Mouse (Mus musculus): ENCODE results near the gene Oas1a. TPM values are rescaled to one million over a fixed set of nuclear protein-coding genes. Genes with fewer than 3 reads are reported as not detected.
"Not testable (repeated sequence)": the region's sequence is repeated elsewhere in the genome, so short reads cannot be mapped to it uniquely, and the experiment has no call there.

Gene Oas1a
- polyA plus RNA-seq, 1 experiment from 2014 or later, result 3.1 TPM

- no peaks in the 10 kb centered on the region for H3K27me3 ChIP-seq (replicated peaks; ENCODE audit: insufficient read depth, low read length)
- no peak for TF ChIP-seq EP300 (IDR thresholded peaks at IDR 0.05)
- no peak for TF ChIP-seq CTCF (IDR thresholded peaks at IDR 0.05)
- no peaks in the 10 kb centered on the region for H3K4me1 ChIP-seq (ENCODE audit: insufficient read depth, low read depth, low read length)
- ATAC-seq (no peak), DNase-seq (ENCODE audit: low spot score) (no peak)
- no peak overlapping the region for H3K9ac ChIP-seq (replicated peaks; ENCODE audit: low read depth)
- no peak overlapping the region for H3K4me3 ChIP-seq (ENCODE audit: low read depth, low read length)
- no peaks in the 10 kb centered on the region for H3K9me3 ChIP-seq (ENCODE audit: low read length)
- WGBS, result 51% methylated on average over 7 of the region's 7 CpGs
- H3K4me2 ChIP-seq (replicated peaks; ENCODE audit: low read depth, low read length), result no peak overlapping the region
- no peaks in the 10 kb centered on the region for H3K36me3 ChIP-seq (ENCODE audit: insufficient read depth, low read length)
- no peak overlapping the region for H3K27ac ChIP-seq (ENCODE audit: low read length)
These were observed 1.0 kb upstream of the Oas1a start for GRCm38 (mm10) chr5:120908196-120908920.

- no peak for DNase-seq (ENCODE audit: low spot score)
- 92% methylated on average over 5 of the region's 5 CpGs for WGBS
- H3K4me3 ChIP-seq (ENCODE audit: low read depth, low read length), result no peak overlapping the region
These were observed 5.3 kb downstream of the Oas1a start for GRCm38 (mm10) chr5:120902056-120902455.

GRCm38 (mm10) chr5:120900666-120901065, 6.7 kb downstream of the Oas1a start:
- Histone ChIP-seq H3K27me3 (replicated peaks; ENCODE audit: insufficient read depth, low read length) (no peaks in the 10 kb centered on the region), H3K27ac (ENCODE audit: low read length) (no peak overlapping the region), H3K4me2 (replicated peaks; ENCODE audit: low read depth, low read length) (no peak overlapping the region), H3K9me3 (ENCODE audit: low read length) (no peaks in the 10 kb centered on the region), H3K9ac (replicated peaks; ENCODE audit: low read depth) (no peak overlapping the region), H3K4me3 (ENCODE audit: low read depth, low read length) (no peak overlapping the region), H3K36me3 (ENCODE audit: insufficient read depth, low read length) (no peaks in the 10 kb centered on the region), H3K4me1 (ENCODE audit: insufficient read depth, low read depth, low read length) (no peaks in the 10 kb centered on the region)
- TF ChIP-seq CTCF (IDR thresholded peaks at IDR 0.05) (no peak), EP300 (IDR thresholded peaks at IDR 0.05) (no peak)
- DNase-seq (ENCODE audit: low spot score) (no peak), ATAC-seq (no peak)
- WGBS, result 53% methylated on average over 1 of the region's 1 CpGs

More at GRCm38 (mm10) chr5:120902056-120902455, 5.3 kb downstream of the Oas1a start:
- no peaks in the 10 kb centered on the region for H3K9me3 ChIP-seq (ENCODE audit: low read length)
- no peaks in the 10 kb centered on the region for H3K4me1 ChIP-seq (ENCODE audit: insufficient read depth, low read depth, low read length)
- no peak overlapping the region for H3K4me2 ChIP-seq (replicated peaks; ENCODE audit: low read depth, low read length)
- no peaks in the 10 kb centered on the region for H3K36me3 ChIP-seq (ENCODE audit: insufficient read depth, low read length)
- no peak for TF ChIP-seq CTCF (IDR thresholded peaks at IDR 0.05)
- TF ChIP-seq EP300 (IDR thresholded peaks at IDR 0.05), result no peak
- no peak overlapping the region for H3K27ac ChIP-seq (ENCODE audit: low read length)
- no peak overlapping the region for H3K9ac ChIP-seq (replicated peaks; ENCODE audit: low read depth)
- no peak for ATAC-seq
- no peaks in the 10 kb centered on the region for H3K27me3 ChIP-seq (replicated peaks; ENCODE audit: insufficient read depth, low read length)

GRCm38 (mm10) chr5:120898726-120899125, 8.6 kb downstream of the Oas1a start:
- Histone ChIP-seq H3K4me3 (ENCODE audit: low read depth, low read length) (no peak overlapping the region), H3K4me1 (ENCODE audit: insufficient read depth, low read depth, low read length) (no peaks in the 10 kb centered on the region), H3K9me3 (ENCODE audit: low read length) (no peaks in the 10 kb centered on the region), H3K36me3 (ENCODE audit: insufficient read depth, low read length) (no peaks in the 10 kb centered on the region), H3K27ac (ENCODE audit: low read length) (no peak overlapping the region), H3K4me2 (replicated peaks; ENCODE audit: low read depth, low read length) (no peak overlapping the region), H3K9ac (replicated peaks; ENCODE audit: low read depth) (no peak overlapping the region), H3K27me3 (replicated peaks; ENCODE audit: insufficient read depth, low read length) (no peaks in the 10 kb centered on the region)
- no peak for TF ChIP-seq CTCF (IDR thresholded peaks at IDR 0.05)
- TF ChIP-seq EP300 (IDR thresholded peaks at IDR 0.05), result no peak
- ATAC-seq (no peak), DNase-seq (ENCODE audit: low spot score) (no peak)

- Histone ChIP-seq H3K9me3 (ENCODE audit: low read length) (no peaks in the 10 kb centered on the region), H3K4me1 (ENCODE audit: insufficient read depth, low read depth, low read length) (no peaks in the 10 kb centered on the region), H3K4me2 (replicated peaks; ENCODE audit: low read depth, low read length) (no peak overlapping the region), H3K27ac (ENCODE audit: low read length) (no peak overlapping the region), H3K9ac (replicated peaks; ENCODE audit: low read depth) (no peak overlapping the region), H3K4me3 (ENCODE audit: low read depth, low read length) (no peak overlapping the region), H3K36me3 (ENCODE audit: insufficient read depth, low read length) (no peaks in the 10 kb centered on the region), H3K27me3 (replicated peaks; ENCODE audit: insufficient read depth, low read length) (no peaks in the 10 kb centered on the region)
- WGBS, result 82% methylated on average over 6 of the region's 6 CpGs
- ATAC-seq (no peak), DNase-seq (ENCODE audit: low spot score) (no peak)
- TF ChIP-seq CTCF (IDR thresholded peaks at IDR 0.05) (no peak), EP300 (IDR thresholded peaks at IDR 0.05) (no peak)
These were observed 9.0 kb downstream of the Oas1a start for GRCm38 (mm10) chr5:120898307-120898706.

GRCm38 (mm10) chr5:120895231-120895900, 12.0 kb downstream of the Oas1a start:
- H3K36me3 ChIP-seq (ENCODE audit: insufficient read depth, low read length), result no peaks in the 10 kb centered on the region
- TF ChIP-seq EP300 (IDR thresholded peaks at IDR 0.05), result no peak
- TF ChIP-seq CTCF (IDR thresholded peaks at IDR 0.05), result no peak
- WGBS, result 85% methylated on average over 11 of the region's 11 CpGs
- no peak overlapping the region for H3K9ac ChIP-seq (replicated peaks; ENCODE audit: low read depth)
- no peaks in the 10 kb centered on the region for H3K9me3 ChIP-seq (ENCODE audit: low read length)
- H3K27ac ChIP-seq (ENCODE audit: low read length), result no peak overlapping the region
- H3K4me1 ChIP-seq (ENCODE audit: insufficient read depth, low read depth, low read length), result no peaks in the 10 kb centered on the region
- no peak for DNase-seq (ENCODE audit: low spot score)
- no peaks in the 10 kb centered on the region for H3K27me3 ChIP-seq (replicated peaks; ENCODE audit: insufficient read depth, low read length)
- H3K4me3 ChIP-seq (ENCODE audit: low read depth, low read length), result no peak overlapping the region
- H3K4me2 ChIP-seq (replicated peaks; ENCODE audit: low read depth, low read length), result no peak overlapping the region
- no peak for ATAC-seq

- not testable (repeated sequence) for ATAC-seq
These were observed 12.6 kb downstream of the Oas1a start for GRCm38 (mm10) chr5:120894692-120895091.

GRCm38 (mm10) chr5:120893866-120894265, 13.5 kb downstream of the Oas1a start:
- not testable (repeated sequence) for H3K27ac ChIP-seq (ENCODE audit: low read length); H3K9me3 ChIP-seq (ENCODE audit: low read length); ATAC-seq; H3K27me3 ChIP-seq (replicated peaks; ENCODE audit: insufficient read depth, low read length); H3K4me3 ChIP-seq (ENCODE audit: low read depth, low read length); DNase-seq (ENCODE audit: low spot score); H3K36me3 ChIP-seq (ENCODE audit: insufficient read depth, low read length); H3K4me1 ChIP-seq (ENCODE audit: insufficient read depth, low read depth, low read length); H3K4me2 ChIP-seq (replicated peaks; ENCODE audit: low read depth, low read length); H3K9ac ChIP-seq (replicated peaks; ENCODE audit: low read depth)
- WGBS, result 89% methylated on average over 4 of the region's 4 CpGs

More at GRCm38 (mm10) chr5:120894692-120895091, 12.6 kb downstream of the Oas1a start:
- H3K27ac ChIP-seq (ENCODE audit: low read length); H3K4me2 ChIP-seq (replicated peaks; ENCODE audit: low read depth, low read length); H3K27me3 ChIP-seq (replicated peaks; ENCODE audit: insufficient read depth, low read length); H3K4me3 ChIP-seq (ENCODE audit: low read depth, low read length); DNase-seq (ENCODE audit: low spot score); H3K36me3 ChIP-seq (ENCODE audit: insufficient read depth, low read length); H3K9ac ChIP-seq (replicated peaks; ENCODE audit: low read depth); H3K9me3 ChIP-seq (ENCODE audit: low read length); H3K4me1 ChIP-seq (ENCODE audit: insufficient read depth, low read depth, low read length): not testable (repeated sequence)
- WGBS, result 71% methylated on average over 2 of the region's 2 CpGs

Data from lung, postnatal 0 days (tissue).